ENCODE assay signal across 8 mouse cellular contexts in the genomic region with DNA sequence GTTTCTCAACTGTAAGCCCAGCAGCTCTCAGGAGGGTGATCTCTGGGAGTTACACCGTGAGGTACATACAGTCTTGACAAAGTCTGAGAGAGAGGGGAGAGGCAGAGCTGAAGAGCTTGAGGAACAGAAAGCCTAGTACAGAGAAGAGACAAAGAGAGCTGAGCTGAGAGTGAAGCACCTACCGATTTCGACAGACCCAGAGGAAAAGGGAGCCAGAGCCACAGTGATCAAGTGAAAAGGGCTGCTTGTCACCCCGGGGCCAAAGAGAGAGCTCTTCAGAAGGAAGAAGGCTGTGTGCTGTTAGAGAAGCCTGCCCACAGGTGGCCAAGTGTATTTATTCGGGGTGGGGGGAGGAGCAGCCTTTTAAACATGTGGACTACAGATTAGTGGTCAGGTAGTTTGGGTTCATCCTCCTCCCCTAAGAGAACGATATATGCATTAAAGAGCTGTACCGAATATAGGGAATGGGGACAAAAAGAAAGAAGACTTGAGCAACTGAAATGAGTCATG. TPM values are rescaled to one million over a fixed set of nuclear protein-coding genes. Genes with fewer than 3 reads are reported as not detected.
DNase-seq lines count a peak whose midpoint lies in the region; ATAC-seq and TF ChIP-seq lines count a peak whose summit lies in the region.

Btn1a1 (minus strand) TSS at position 302 of the 510 bp plus-strand sequence.

- peaks cover 15% of the 10 kb centered on the region for H3K4me1 ChIP-seq in thymus, adult 2 months (replicated peaks; ENCODE audit: control insufficient read depth, insufficient read depth, low read length)
- peaks cover 12% of the 10 kb centered on the region; the same call in 1 of the 2 replicates for H3K4me1 ChIP-seq in intestine, embryonic 14.5 days (replicated peaks; ENCODE audit: control insufficient read depth, insufficient read depth, low read length)
- H3K4me1 ChIP-seq in midbrain, postnatal 0 days (ENCODE audit: insufficient read depth, low read length): peaks cover 3% of the 10 kb centered on the region; the same call in 1 of the 2 replicates

- 2% methylated on average over 7 of the region's 7 CpGs for WGBS in thymus, adult 2 months
- 3% methylated on average over 7 of the region's 7 CpGs for WGBS in intestine, embryonic 14.5 days
- 4% methylated on average over 7 of the region's 7 CpGs for WGBS in midbrain, postnatal 0 days

- TF ChIP-seq POLR2A in thymus, adult 2 months (IDR thresholded peaks at IDR 0.05; ENCODE audit: control insufficient read depth, extremely low read depth, insufficient read depth, low read length, poor library complexity): no peak

- ATAC-seq in intestine, embryonic 14.5 days (replicated peaks; ENCODE audit: low FRiP score, low TSS enrichment, low read depth): no peak
- ATAC-seq in midbrain, postnatal 0 days (ENCODE audit: low FRiP score): no peak

- peak within 1 kb of the TSS; percentile 55 for H3K4me3 ChIP-seq in thymus, adult 2 months (ENCODE audit: control insufficient read depth, insufficient read depth, low read length)
- H3K4me3 ChIP-seq in intestine, embryonic 14.5 days (ENCODE audit: low read depth, low read length): peak within 1 kb of the TSS; percentile 55
- peak within 1 kb of the TSS; percentile 56 for H3K4me3 ChIP-seq in midbrain, postnatal 0 days (ENCODE audit: low read depth, low read length)

- no peaks in the 10 kb centered on the region for H3K9me3 ChIP-seq in intestine, embryonic 14.5 days (ENCODE audit: control insufficient read depth, low read length)
- no peaks in the 10 kb centered on the region for H3K9me3 ChIP-seq in midbrain, postnatal 0 days (ENCODE audit: low read length)

- no peaks in the 10 kb centered on the region for H3K27me3 ChIP-seq in thymus, adult 2 months (ENCODE audit: control insufficient read depth, insufficient read depth, low read length)
- no peaks in the 10 kb centered on the region for H3K27me3 ChIP-seq in intestine, embryonic 14.5 days (replicated peaks; ENCODE audit: control insufficient read depth, insufficient read depth, low read length)
- no peaks in the 10 kb centered on the region for H3K27me3 ChIP-seq in midbrain, postnatal 0 days (ENCODE audit: insufficient read depth, low read length)

- no peaks in the 10 kb centered on the region for H3K36me3 ChIP-seq in thymus, adult 2 months (ENCODE audit: control insufficient read depth, insufficient read depth, low read length)
- no peaks in the 10 kb centered on the region for H3K36me3 ChIP-seq in intestine, embryonic 14.5 days (ENCODE audit: control insufficient read depth, insufficient read depth, low read length)
- H3K36me3 ChIP-seq in midbrain, postnatal 0 days (ENCODE audit: insufficient read depth, low read length): no peaks in the 10 kb centered on the region

- no peak for TF ChIP-seq CTCF in thymus, adult 2 months (IDR thresholded peaks at IDR 0.05; ENCODE audit: borderline replicate concordance, control insufficient read depth, extremely low read depth, insufficient read depth, low read length, poor library complexity)
- 0 out of 2 replicates have a peak, but pooled peaks have one; percentile 2 for TF ChIP-seq CTCF in midbrain, postnatal 0 days (IDR thresholded peaks at IDR 0.05)

- peak; percentile 16 for DNase-seq in thymus, adult 2 months
- DNase-seq in thymus, postnatal 10 days (ENCODE audit: low spot score in 2 of 2): no peak
- DNase-seq in embryo, embryonic 11 days: peak; percentile 59
- DNase-seq in intestine, embryonic 14.5 days (ENCODE audit: low spot score): peak; percentile 63
- no peak for DNase-seq in midbrain, postnatal 0 days (ENCODE audit: low spot score)
- DNase-seq in left cerebral cortex, adult 11 months (ENCODE audit: low spot score): no peak
- no peak for DNase-seq in urinary bladder, postnatal 25 days (ENCODE audit: low spot score)
- DNase-seq in urinary bladder, adult 2 months (ENCODE audit: low spot score): no peak

- peak within 1 kb of the TSS; percentile 57 for H3K9ac ChIP-seq in intestine, embryonic 14.5 days (ENCODE audit: low read length)
- H3K9ac ChIP-seq in midbrain, postnatal 0 days (replicated peaks; ENCODE audit: low read length, poor library complexity, severe bottlenecking): peak within 1 kb of the TSS; percentile 56; the same call in 1 of the 2 replicates

- peak within 1 kb of the TSS; percentile 84 for H3K4me2 ChIP-seq in intestine, embryonic 14.5 days (ENCODE audit: low read length)
- H3K4me2 ChIP-seq in midbrain, postnatal 0 days (ENCODE audit: low read depth, low read length, poor library complexity, severe bottlenecking): peak within 1 kb of the TSS; percentile 81

- H3K27ac ChIP-seq in thymus, adult 2 months (ENCODE audit: control insufficient read depth, insufficient read depth, low read length): no peak within 1 kb of the TSS
- H3K27ac ChIP-seq in intestine, embryonic 14.5 days (ENCODE audit: low read depth): no peak within 1 kb of the TSS; the same call in 1 of the 2 replicates
- H3K27ac ChIP-seq in midbrain, postnatal 0 days (ENCODE audit: low read depth, low read length): no peak within 1 kb of the TSS

RNA-seq across cellular contexts. Expression of gene Btn1a1, which starts in this region (rescaled TPM):
- polyA plus RNA-seq in thymus, adult 2 months (2012; rRNA removed): 0.05 and 0.15 TPM in 2 replicates
- 0.05 and 0.11 TPM in 2 replicates for polyA plus RNA-seq in intestine, embryonic 14.5 days (2014; fragmentation: Nextera tagmentation; extraction: Ambion mirVana)
- total RNA-seq in midbrain, postnatal 0 days (2014; rRNA removed): 0.05 TPM in 1 of 2 replicates, not detected in the other
- 0.04 and 0.07 TPM in 2 replicates for polyA plus RNA-seq in midbrain, postnatal 0 days (2015; fragmentation: Nextera tagmentation; extraction: Ambion mirVana)
- not detected in 2 replicates for polyA plus RNA-seq in urinary bladder, adult 2 months (2012; rRNA removed)

Comparison
In these comparisons a context has a peak if more than half of its experiments do, and no peak if none do; other contexts are left out.
1. Peak in DNase-seq and H3K4me3 ChIP-seq in thymus, adult 2 months; RNA of the gene not detected or under 1 TPM.
2. Peak in DNase-seq, H3K4me3 ChIP-seq, H3K9ac ChIP-seq and H3K4me2 ChIP-seq in intestine, embryonic 14.5 days; RNA of the gene not detected or under 1 TPM.